Mouse (Mus musculus): Measurements from ENCODE around the gene Dap.

The Dap gene

GRCm38 (mm10) chr15:31264827-31265226 lies 40.7 kb downstream of the Dap start:
- DNase-seq (ENCODE audit: low spot score in 2 of 2), result peak; percentile 73 to 85

DNA sequence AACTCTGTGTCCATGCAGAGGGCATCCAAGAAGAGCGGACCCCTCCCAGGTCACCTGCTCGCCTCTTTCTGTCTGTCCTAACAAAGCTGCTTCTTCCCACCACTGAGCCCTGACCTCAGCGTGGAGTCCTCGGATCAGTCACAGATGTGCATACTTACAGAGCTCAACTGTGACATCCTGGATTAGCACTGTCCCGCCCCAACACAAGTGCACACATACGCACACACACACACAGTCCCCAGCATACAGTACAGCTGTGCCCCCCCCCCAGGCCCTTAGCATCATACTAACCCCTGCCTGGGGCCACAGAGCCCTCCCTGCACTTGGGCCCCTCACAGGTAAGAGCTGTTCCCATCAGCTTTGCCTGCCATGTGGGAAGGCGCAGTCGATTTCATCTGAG lies 41.3 kb downstream of the Dap start:
- DNase-seq (ENCODE audit: low spot score in 2 of 2), result no peak

DNA sequence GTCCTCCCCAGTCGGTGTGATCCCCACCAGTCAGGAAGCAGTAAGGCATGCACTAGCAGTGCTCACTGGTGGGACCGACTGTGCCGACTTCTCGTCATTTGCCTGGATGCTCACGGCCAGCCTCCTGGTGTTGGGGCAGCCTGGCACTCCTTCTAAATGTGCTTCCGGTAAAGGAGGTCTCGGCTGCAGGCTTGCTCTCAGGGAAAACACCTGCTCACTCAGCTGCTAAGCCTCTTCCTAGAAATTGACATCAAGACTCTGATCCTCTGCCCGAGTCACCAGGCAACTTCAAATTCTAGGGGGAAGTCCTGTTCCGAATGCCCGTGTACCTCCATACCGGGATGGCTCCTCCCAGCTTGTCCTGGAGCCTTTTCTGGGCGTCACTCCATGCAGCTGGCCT lies 41.7 kb downstream of the Dap start:
- no peak for DNase-seq (ENCODE audit: low spot score in 2 of 2)

GRCm38 (mm10) chr15:31268148-31268547 lies 44.0 kb downstream of the Dap start:
- no peak for DNase-seq (ENCODE audit: low spot score in 2 of 2)

DNA sequence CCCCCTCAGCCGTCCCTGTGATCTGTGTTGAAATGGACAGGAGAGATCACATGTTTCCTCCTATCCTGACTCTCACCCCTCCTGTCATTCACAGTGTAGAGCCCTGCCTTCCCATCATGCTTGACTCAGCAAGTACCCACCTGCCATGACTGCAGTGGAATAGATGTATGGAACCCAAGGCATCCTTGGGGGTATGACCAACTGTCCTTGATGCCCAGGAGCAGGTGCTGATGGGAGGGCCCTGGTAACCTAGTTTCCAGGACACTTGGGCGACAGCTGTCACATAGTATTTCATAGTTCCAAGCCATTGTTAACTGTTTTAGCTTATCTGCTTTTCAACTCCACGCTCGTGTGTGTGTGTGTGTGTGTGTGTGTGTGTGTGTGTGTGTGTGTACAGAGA lies 45.4 kb downstream of the Dap start:
- DNase-seq (ENCODE audit: low spot score in 2 of 2), result no peak

DNA sequence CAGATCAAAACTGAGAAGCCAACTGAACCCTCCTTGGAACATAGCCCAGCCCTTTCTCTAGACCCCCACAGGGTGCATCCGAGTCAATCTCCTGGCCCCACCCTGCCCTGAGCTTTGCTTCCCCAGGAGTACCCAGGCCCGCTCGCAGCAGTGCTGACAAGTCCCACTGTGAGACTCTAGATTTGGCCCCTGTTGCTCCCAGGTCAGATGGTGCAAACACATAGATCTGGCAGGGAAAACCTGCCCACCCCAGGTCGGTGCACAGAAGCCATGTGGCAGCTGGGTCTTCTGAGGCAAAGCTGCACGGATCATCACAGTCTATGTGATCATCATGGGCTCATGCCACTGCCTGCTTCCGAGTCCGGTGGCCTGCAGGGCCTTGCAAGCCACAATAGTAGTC lies 48.6 kb downstream of the Dap start:
- no peak for DNase-seq (ENCODE audit: low spot score in 2 of 2)

GRCm38 (mm10) chr15:31273509-31273908 lies 49.4 kb downstream of the Dap start:
- no peak for DNase-seq (ENCODE audit: low spot score in 2 of 2)

- DNase-seq (ENCODE audit: low spot score in 2 of 2), result no peak
Observed at GRCm38 (mm10) chr15:31278090-31278489, 54.0 kb downstream of the Dap start.

GRCm38 (mm10) chr15:31279120-31279519 lies 55.0 kb downstream of the Dap start:
- DNase-seq (ENCODE audit: low spot score in 2 of 2), result no peak

DNA sequence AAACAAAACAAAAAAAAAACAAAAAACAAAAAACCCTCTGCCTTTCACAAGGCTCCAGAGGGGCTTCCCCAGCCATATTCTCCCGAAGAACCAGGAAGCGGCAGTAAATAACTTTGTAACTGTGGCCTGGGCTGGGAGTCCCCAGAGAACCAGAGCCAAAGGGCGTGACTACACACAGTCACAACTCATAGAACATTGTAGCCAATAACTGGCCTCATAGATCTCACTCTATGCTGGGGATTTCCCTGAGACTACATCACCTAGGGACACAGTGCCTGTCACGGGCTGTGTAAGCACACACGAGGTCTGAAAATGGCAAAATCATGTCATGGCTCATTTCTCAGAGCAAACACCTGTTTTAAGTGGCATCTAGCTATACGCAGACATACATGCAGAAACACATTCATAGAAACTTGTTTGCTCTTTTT lies 55.5 kb downstream of the Dap start:
- DNase-seq (ENCODE audit: low spot score in 2 of 2), result no peak

- no peak for DNase-seq (ENCODE audit: low spot score in 2 of 2)
Observed at GRCm38 (mm10) chr15:31280059-31280458, 55.9 kb downstream of the Dap start.

- DNase-seq (ENCODE audit: low spot score in 2 of 2), result no peak
Observed at GRCm38 (mm10) chr15:31280683-31281082, 56.6 kb downstream of the Dap start.

- DNase-seq (ENCODE audit: low spot score in 2 of 2), result no peak
Observed at GRCm38 (mm10) chr15:31281830-31282229, 57.7 kb downstream of the Dap start.

DNA sequence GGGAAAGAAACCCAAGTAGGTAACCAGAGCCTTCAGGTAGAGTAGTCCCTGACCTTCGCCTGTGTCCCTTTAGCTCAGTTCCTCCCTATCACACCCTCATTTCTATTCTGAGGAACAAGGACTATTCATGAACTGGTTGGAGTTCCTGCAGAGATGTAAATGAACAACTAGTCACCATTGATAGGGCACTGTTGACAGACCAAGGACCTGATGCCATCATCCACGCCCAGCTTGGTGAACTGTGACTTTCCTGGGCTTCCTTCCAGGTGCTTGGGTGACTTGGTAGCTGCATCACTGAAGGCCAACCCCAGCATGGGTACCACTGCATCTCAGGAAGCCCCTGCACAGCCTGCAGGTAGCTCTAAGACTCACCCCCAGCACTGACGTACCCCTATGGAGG lies 58.2 kb downstream of the Dap start:
- DNase-seq (ENCODE audit: low spot score in 2 of 2), result no peak

GRCm38 (mm10) chr15:31284142-31284541 lies 60.0 kb downstream of the Dap start:
- DNase-seq (ENCODE audit: low spot score in 2 of 2), result no peak

GRCm38 (mm10) chr15:31284922-31285631 lies 61.0 kb downstream of the Dap start:
- DNase-seq (ENCODE audit: low spot score in 2 of 2), result no peak

- DNase-seq (ENCODE audit: low spot score in 2 of 2), result no peak
Observed at GRCm38 (mm10) chr15:31285695-31286094, 61.6 kb downstream of the Dap start.

DNA sequence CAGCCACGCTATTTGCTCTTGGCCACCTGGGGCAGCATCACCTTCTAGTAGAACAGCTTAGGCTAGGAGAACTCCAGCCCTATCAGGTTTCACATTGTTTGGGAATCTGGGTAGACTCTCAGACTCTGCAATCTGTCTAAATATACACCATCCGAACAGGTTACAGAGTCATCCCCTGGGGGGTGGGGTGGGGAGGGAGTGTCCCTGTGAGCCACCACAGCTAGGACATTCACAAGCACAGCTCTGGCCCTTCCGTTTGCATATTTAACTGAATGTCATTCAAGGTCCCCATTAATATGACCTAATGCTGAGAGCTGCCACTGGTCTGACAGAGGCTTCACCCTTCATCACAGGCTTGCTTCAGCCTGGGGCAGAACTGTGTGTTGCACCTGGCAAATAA lies 68.5 kb downstream of the Dap start:
- no peak for DNase-seq (ENCODE audit: low spot score in 2 of 2)

DNA sequence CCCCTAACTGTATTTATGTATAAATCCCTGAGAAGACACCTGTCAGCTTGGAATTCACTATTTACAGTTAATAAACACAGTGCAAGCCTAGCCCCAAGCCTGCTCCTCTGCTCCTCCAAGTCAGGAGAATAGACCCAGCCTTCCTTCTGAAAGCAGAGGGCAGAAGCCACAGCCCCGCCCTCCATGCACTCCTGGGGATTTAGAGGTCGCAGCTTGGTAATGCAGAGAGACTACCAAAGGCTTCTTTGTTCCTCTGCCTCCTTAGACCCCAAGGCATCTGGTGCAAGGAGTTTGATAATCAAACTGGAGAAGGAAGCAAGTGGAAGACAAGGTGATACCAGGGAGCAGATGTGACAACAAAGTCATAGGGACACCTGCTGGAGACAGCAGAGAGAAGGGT lies 70.2 kb downstream of the Dap start:
- DNase-seq (ENCODE audit: low spot score in 2 of 2), result no peak

GRCm38 (mm10) chr15:31296882-31297776 lies 73.0 kb downstream of the Dap start:
- no peak for DNase-seq (ENCODE audit: low spot score in 2 of 2)

DNA sequence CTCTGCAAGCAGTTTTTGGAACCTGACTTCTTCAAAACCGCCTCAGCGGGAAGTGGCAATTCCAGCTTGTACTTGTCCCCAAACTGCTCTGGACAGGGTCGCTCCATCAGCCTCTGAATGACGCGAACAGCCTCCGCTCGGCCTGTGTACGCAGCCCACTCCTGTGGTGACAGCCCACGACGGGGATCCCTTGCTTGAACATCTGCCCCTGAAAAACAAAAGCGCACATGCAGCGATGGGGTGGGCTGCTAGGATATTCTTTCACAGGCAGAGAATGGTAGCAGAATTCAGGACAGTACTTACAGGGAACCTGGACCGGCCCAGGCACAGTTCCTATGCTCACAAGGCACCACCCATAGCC lies 73.6 kb downstream of the Dap start:
- DNase-seq (ENCODE audit: low spot score in 2 of 2), result no peak

- no peak for DNase-seq (ENCODE audit: low spot score in 2 of 2)
Observed at GRCm38 (mm10) chr15:31299258-31299917, 75.3 kb downstream of the Dap start.

Data from frontal cortex, postnatal 14 days (tissue).